Mouse (Mus musculus): ENCODE data around the gene Lsm12. TPM values are rescaled to one million over a fixed set of nuclear protein-coding genes. Genes with fewer than 3 reads are reported as not detected.
"Not testable (repeated sequence)": the region's sequence is repeated elsewhere in the genome, so short reads cannot be mapped to it uniquely, and the experiment has no call there.

Gene Lsm12
- total RNA-seq, 2 experiments from 2014 or later: 60.5 to 65.2 TPM

DNA sequence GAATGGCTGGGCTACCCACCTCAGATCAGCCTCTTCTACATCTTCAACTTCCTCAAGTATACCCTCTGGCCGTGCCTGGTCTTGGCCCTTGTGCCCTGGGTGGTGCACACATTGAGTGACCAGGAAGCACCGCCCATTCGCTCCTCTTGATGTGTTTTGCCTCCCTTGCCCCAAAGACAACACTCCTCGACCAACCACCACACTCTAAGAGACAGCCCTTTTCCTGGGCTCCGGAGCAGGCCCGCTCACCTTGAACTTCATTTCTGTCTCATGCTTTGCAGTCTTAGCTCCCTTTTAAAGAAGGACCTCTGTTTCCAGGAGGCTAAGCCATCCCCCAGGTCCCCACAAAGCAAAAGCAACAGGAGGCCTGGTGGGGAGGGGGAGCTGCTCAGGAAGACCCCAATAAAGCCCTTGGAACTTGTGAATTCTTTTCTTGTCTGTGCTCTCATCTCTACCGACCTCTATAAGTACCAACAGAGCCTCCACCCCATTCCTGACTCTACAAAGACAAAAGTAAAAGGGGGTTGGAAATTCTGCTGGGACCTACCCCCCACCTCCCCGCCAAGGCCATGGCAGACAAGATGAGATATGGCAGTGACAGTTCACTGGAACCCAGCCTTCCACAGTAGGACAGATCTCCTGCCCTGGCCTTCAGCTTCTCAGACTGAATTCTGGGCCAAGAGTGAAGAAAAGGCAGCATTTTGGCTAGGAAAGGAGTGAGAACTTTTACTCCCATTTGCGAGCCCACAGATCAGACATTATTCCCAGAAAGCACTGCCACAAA, 8.8 kb upstream of the Lsm12 start:
- intact Hi-C loops (cut with DNase I): no loop called here
- DNase-seq (ENCODE audit: low spot score in 2 of 2): no peak

DNA sequence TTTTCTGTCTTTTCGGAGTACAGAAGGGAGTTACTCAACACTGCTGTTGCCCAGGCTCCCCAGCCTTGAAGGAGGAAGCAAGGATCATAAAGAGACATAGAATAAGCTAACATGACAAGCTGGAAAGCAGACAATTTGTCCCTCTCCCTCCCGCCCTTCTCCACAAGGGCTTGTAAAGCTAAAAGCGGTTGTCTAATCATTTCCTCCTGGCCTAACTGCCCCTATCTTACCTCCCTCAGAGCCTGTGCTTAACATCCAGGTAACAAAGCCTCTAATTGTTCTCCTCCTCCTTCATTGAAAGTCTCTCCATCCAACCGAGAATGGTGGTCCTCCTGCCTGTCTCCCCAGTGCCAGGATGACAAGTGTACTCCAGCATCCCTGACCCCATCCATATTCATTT, 5.8 kb upstream of the Lsm12 start:
- intact Hi-C loops (cut with DNase I): no loop called here
- no peak for DNase-seq (ENCODE audit: low spot score in 2 of 2)

DNA sequence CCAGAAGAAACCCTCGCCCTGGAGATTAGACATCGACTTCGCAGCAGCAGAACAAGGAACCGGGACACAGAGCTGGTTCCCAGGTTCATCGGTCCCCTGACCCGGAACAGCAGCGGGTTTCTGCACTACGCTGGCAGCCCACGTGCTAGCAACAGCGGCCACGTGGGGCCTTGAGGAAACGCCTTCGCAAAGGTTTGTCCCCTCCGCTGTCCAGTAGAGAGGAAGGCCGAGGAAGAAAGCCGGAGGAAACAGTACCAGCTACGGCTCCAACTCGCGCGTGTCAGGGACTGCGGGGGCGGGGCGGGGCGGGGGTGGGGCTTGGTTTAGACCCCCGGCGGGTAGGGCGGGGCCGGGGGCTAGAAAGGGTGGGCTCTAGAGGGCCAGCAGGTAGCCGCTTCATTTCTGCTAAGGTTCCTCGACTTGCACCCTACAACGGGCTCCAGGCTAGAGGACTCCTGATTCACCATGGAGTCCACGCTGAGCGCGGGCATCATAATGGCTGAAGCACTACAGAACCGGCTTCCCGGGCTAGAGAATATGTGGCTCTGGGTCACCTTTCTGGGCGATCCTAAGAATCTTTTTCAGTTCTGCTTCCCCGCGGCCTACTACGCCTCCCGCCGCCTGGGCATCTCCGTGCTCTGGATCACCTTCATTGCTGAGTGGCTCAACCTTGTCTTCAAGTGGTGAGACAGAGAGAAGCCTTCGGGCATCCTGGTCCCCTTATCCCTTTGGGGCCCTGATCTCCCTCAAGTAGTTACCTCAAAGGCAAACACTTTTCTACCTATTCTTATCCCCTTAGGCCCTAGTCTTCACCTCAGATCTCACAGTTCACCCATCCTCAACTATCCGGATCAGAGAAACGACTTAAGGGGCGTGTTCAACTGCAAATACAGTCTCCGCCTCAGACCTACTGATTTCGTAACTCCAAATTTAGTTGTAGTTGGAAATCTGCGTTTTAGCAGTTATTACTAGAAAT, 4.7 kb upstream of the Lsm12 start, which contains the start of gene G6pc3:
Gene G6pc3 (plus strand): TSS at position 160 of the 976 bp plus-strand sequence.
- peak; percentile 92 for DNase-seq (ENCODE audit: low spot score in 2 of 2)
- intact Hi-C loops (cut with DNase I): loop anchor here (5.0 kb wide), 1 partner anchor 38 kb away; no protein-coding TSS in a partner anchor

DNA sequence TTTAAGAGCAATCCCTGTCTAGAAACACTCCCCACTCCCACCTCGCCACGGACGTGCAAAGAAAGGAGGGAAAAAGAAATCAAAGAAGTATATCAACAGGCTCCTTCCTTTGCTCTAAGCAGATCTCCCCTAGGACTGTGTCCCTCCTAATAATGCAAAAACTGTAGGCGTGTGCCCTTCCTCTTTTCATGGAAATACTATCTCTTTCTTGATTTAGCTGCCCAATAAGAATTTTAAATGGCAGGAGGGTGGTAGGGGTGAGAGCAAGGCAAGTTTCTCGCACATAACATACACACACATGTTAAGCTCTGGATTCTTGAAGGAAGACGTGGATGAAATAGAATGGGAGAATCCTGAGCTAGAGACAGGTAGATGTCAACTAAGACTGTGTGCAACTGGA, 3.9 kb upstream of the Lsm12 start:
- intact Hi-C loops (cut with DNase I): loop anchor here (5.0 kb wide), 1 partner anchor 38 kb away; no protein-coding TSS in a partner anchor
- no peak for DNase-seq (ENCODE audit: low spot score in 2 of 2)

DNA sequence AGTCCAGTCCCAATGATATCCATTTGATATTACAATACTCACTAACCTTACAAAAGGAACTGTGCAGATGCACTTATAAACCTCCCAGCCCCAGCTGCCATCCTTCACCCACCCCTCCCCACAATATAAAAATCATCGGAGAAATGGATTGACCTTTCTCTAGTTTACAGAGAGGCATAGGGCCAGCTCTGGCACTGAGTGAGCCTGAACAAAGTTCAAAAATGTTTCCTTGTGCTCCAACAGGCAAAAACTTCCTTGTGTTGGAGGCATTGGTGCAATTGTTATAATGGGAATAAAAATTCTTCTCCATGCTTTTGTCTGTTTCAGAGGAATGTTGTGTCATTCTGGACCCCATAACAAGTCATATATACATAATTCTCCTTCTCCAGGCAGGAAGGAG, 1.1 kb upstream of the Lsm12 start:
- intact Hi-C loops (cut with DNase I): loop anchor here (5.0 kb wide), 1 partner anchor 41 kb away; no protein-coding TSS in a partner anchor
- no peak for DNase-seq (ENCODE audit: low spot score in 2 of 2)

DNA sequence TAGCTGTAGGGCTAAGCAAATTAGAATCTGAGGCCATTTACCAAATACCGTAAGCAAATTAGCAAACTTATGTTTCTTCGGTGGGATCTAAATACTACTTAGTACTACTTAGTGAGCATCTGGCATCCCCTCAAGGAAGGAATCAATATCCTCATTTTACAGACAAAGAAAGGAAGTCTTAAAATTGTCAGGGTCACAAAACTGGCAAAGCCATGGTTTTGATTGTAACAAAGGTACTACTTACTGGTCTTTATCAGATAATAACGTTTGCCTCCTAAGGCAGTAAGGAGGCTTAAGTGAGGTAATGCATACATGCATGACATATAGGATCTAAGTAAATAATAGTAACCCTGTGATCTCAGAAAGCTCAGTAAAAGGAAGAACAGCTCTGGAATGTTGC, 581 bp upstream of the Lsm12 start:
- no peak for DNase-seq (ENCODE audit: low spot score in 2 of 2)
- intact Hi-C loops (cut with DNase I): loop anchor here (5.0 kb wide), 1 partner anchor 42 kb away; no protein-coding TSS in a partner anchor

DNA sequence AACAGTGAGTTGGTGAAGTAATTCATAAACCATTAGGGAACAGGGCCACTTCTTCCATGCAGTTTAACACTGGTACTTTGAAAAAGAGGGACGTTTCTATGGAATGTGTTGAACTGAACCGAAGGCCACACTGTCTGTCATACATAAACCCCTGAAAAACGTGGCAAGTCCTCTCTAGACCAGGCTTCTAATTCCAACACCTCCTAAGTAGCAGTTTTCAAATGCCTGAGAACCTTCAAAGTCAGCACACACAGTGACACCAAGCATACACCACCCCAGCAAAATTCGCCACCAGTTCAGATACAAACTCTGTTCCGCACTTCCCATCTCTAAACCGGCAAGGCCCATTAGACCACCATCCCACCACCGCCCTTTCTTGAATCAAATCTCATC, 847 bp downstream of the Lsm12 start:
- intact Hi-C loops (cut with DNase I): no loop called here
- DNase-seq (ENCODE audit: low spot score in 2 of 2): no peak

DNA sequence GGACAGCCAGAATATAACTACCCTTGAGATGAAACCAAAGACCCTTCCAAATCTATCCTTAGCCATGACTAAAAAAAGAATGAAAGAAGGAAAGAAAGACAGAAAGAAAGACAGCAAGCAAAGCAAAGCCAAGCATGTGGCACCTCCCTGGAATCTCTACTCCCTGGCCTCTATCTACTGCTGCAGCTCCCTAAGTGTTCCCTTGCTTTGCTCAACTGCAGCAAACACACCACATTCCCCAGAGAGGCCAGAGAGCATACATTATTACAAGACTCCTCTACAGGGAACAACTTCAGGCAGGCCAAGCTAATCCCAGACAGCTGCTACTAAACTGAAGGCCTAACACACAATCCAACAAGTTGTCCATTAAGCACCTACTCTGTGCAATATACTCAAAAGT, 5.3 kb downstream of the Lsm12 start:
- intact Hi-C loops (cut with DNase I): no loop called here
- no peak for DNase-seq (ENCODE audit: low spot score in 2 of 2)

DNA sequence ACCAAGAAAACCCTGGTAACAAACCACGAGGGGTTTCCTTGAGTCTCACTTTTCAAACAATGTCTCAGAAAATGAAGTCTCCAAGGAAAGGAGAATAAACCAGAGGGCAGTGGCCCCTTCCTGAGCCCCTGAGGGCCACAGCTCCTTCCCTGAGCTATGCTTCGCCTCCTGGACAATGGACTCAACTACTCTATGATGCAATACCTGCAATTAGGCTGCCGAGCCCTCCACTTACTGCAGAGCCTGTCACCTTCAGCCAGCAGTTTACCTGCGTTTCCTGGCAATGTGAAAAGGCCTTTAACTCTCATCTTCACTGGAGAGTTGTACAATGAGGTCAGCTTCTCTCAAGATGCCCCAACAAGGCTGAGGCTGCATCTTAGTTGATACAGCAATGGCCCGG, 16.4 kb downstream of the Lsm12 start:
- intact Hi-C loops (cut with DNase I): no loop called here
- DNase-seq (ENCODE audit: low spot score in 2 of 2): no peak

DNA sequence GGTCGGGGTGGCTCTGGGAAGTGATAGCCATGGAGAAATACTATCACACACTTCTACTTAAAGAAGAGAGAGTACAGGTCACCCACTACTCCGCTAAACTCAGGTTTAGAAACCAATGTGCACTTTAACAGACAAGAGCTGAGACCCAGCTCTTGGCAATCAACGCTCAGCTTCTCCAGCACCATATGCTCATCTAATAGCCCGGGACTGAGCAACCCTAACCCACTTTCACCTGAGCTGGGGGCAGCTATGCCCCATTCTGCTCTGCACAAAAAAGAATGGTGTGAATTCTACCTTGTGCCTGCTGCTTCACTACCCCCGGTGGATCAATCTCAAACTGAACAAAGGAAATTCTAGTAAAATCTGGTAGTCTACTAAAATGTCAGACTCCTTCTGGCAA, 17.6 kb downstream of the Lsm12 start:
- intact Hi-C loops (cut with DNase I): no loop called here
- no peak for DNase-seq (ENCODE audit: low spot score in 2 of 2)

DNA sequence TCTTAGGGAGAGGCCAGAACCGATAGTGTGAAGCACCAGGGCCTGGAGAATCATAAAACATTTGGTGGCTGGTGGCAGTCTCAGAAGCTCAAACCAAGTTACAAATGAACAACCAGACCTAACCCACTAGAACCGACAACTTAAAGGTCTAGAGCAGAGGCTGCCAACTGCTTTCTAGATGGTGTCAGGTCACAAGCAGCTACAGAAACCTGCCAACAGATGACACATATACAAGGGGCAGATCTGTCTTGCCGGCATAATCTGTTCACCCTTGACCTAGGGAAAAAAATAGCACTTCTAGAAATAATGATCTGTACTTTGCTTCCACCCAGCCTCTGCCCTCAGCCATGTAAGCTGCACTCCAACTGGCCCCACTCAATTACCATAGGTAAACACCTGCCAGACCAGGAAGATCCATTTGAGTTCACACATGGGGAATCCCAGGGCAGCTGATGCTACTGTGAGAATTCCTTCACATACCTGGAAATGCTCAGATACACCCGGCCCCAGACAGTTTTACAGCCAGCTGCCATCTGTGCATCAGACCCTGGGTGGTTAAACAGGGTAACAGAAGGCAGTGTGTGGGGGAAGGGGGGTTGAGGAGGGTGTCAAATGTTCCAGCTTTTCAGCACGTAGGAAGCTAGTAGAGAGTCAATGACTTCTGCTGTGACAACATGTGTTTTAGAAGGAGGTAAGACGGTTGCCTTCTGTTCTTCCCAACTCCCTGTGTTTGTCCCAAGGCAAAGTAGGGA, 18.9 kb downstream of the Lsm12 start:
- intact Hi-C loops (cut with DNase I): no loop called here
- peak in 1 of 2 experiments; percentile 42 for DNase-seq (ENCODE audit: low spot score in 2 of 2)

DNA sequence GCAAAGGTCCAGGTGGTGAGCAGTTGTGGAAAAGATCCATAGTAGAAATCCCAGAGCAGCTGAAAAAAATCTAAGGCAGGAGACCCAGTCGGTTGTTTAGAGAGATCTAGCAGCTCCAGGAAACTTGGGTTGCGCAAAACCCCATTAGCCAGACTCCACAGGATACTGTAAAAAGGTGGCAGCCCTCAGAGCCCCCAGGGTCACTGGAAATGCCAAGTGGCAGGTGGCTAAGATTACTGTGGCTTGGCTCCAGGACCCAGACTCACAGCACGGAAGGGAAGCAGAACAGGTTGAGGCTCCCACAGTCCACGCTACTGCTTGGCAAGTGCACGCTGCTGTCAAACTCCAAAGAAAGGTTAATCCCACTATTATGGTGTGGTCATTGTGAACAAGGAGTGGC, 25.3 kb downstream of the Lsm12 start:
- intact Hi-C loops (cut with DNase I): loop anchor here (5.0 kb wide), 2 partner anchors 63 to 108 kb away; partner anchors contain the start of gene Asb16
- no peak for DNase-seq (ENCODE audit: low spot score in 2 of 2)

DNA sequence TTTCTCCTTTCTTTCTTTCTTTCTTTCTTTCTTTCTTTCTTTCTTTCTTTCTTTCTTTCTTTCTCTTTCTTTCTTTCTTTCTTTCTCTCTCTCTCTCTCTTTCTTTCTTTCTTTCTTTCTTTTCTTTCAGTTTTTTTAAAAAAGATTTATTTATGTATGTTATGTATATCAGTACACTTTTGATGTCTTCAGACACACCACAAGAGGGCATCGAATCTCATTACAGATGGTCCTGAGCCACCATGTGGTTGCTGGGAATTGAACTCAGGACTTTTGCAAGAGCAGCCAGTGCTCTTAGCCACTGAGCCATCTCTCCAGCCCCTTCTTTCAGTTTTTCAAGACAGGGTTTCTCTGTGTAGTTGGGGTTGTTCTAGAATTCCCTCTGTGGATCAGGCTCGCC, 27.1 kb downstream of the Lsm12 start:
- intact Hi-C loops (cut with DNase I): loop anchor here (5.0 kb wide), 2 partner anchors 64 to 109 kb away; partner anchors contain the start of gene Asb16
- not testable (repeated sequence) for DNase-seq (ENCODE audit: low spot score in 2 of 2)

DNA sequence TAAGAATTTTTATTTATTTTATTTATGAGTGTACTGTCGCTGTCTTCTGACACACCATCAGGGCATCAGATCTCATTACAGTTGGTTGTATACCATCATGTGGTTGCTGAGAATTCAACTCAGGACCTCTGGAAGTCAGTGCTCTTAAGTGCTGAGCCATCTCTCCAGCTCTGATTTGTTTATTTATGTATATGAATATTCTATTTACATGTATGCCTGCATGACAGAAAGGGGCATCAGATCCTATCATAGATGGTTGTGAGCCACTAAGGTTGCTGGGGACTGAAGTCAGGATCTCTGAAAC, 28.4 kb downstream of the Lsm12 start:
- intact Hi-C loops (cut with DNase I): loop anchor here (5.0 kb wide), 2 partner anchors 66 to 111 kb away; partner anchors contain the start of gene Asb16
- DNase-seq (ENCODE audit: low spot score in 2 of 2): no peak

DNA sequence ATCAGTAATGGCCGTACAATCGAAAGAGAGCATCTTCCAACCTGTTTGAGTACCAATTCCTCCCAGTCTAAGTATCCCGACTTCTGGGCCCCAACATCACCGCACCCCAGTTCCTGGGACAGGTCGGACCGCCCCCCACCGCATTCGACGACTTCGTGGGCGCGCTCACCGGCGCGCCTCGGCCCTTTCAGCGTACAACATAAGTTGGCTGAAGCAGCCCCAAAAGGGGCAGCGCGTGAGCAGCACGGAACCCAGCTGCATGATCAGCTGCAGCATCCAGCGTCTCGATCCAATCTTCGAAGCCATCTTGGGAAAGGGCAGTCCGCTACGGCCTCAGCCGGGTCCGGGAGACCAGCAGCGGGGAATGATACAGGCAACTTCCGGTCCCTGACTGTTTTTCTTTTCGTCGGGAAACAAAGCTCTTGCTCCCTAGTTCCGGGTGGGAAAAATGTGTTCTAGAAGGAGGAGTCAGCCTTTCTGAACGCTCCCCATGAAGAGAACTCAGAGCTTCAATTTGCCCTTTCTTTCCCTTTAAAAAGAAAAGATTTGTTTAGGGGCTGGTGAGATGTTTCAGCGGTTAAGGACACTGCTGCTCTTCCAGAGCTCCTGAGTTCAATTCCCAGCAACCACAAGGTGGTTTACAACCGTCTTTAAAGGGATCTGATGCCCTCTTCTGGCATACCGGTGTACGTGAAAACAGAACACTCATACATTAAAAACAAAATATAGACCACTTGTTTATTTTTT, 28.9 kb downstream of the Lsm12 start, which contains the start of gene Tmem101:
Gene Tmem101 (minus strand): TSS at position 366 of the 747 bp plus-strand sequence.
- intact Hi-C loops (cut with DNase I): loop anchor here (5.0 kb wide), 2 partner anchors 66 to 111 kb away; partner anchors contain the start of gene Asb16
- peak; percentile 89 to 95 for DNase-seq (ENCODE audit: low spot score in 2 of 2)

DNA sequence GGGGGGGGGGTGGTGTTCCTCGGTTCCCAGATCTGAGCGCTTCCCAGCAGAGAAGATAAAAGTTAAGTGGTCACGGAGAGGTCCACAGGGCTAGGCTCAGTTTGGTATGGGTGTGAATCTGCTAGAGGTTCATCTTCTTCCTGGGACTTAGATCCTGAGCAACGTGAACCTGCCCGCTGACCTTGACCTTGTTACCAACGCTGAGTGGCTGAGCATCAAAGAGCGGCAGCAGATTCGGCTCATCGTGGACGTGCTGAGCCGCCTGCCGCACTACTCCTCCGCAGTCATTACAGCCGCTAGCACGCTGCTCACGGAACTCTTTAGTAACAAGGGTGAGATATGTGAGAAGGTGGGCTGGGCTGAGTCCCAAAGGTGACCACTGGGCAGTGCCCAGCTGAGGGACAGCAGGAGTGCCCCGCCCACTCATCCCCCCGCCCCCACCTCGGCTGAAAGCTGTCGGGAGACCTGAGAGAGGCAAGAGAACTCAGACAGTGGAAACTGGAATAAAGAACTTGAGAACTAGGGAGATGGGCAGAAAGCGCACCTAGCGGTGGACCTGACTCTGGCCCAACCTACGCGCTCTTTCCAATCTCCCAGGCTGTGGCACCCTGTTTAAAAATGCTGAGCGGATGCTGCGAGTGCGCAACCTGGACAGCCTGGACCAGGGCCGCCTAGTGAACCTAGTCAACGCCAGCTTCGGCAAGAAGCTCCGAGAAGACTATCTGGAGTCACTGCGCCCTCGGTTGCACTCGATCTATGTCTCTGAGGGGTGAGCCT, 37.7 kb downstream of the Lsm12 start:
- DNase-seq (ENCODE audit: low spot score in 2 of 2): no peak
- intact Hi-C loops (cut with DNase I): no loop called here

DNA sequence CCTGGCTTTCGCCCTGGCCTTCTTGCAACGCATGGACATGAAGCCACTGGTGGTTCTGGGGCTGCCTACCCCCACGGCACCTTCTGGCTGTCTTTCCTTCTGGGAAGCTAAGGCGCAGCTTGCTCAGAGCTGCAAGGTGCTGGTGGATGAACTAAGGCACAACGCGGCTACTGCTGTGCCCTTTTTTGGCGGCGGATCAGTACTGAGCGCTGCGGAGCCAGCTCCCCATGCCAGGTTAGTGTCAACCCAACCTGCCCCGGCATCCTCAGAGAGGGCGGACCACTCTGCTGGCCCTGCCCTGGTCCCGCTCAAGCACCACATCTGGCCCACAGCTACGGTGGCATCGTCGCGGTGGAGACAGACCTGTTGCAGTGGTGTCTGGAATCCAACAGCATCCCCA, 38.6 kb downstream of the Lsm12 start:
- no peak for DNase-seq (ENCODE audit: low spot score in 2 of 2)
- intact Hi-C loops (cut with DNase I): no loop called here

DNA sequence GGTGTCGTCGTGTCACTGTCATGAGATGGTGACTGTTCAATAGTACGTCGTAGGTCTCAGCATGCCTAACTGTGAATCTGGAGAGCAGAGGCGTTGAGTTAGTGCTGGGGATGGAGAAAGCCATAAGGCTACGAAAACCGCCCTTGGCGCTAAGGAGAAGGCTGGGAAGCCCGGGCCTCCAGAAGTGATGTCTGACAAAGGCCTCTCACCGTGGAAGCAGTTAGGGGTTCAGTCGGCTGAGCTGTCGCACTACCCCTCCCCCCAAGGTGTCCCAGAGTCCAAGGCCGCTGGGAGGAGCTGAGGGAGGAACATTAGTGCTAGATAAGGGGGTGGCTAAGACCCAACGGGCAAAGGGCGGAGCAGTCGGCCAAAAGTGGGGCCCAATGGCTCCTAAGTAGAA, 39.1 kb downstream of the Lsm12 start:
- DNase-seq (ENCODE audit: low spot score in 2 of 2): no peak
- intact Hi-C loops (cut with DNase I): no loop called here

Data from left cerebral cortex, postnatal 14 days (tissue).